Mouse (Mus musculus) ES-E14 (cell line): ENCODE data around the gene Casq1.

Experiments used
- CHD2 ChIP-seq: IDR thresholded peaks from 2 replicates; pipeline ENCODE4 v1.6.1; 2014; ENCODE audit warnings: mild to moderate bottlenecking, low read depth, low read length, inconsistent platforms
- MAFK ChIP-seq: IDR thresholded peaks from 2 replicates; pipeline ENCODE4 v1.6.1; 2014; ENCODE audit warnings: mild to moderate bottlenecking, low read depth, low read length, inconsistent platforms; ENCODE audit not compliant: insufficient read depth
- ZNF384 ChIP-seq: IDR thresholded peaks from 2 replicates; pipeline ENCODE4 v1.6.1; 2012; ENCODE audit warnings: low read depth, low read length, inconsistent platforms

- no peak for TF ChIP-seq MAFK
- TF ChIP-seq ZNF384, result no peak
- no peak for TF ChIP-seq CHD2
Observed at GRCm38 (mm10) chr1:172172381-172172780, 47.3 kb downstream of the Casq1 start.
